Mouse (Mus musculus) megakaryocyte, embryonic 14.5 days (primary cell): Measurements from ENCODE around the gene Casq2.

Experiments used
- FLI1 ChIP-seq: IDR thresholded peaks from 2 replicates; pipeline ENCODE4 v1.6.1; 2012; ENCODE audit warnings: low read length, inconsistent platforms, mixed read lengths
- GATA1 ChIP-seq: IDR thresholded peaks from 3 replicates; pipeline ENCODE4 v1.6.1; 2012; ENCODE audit warnings: mixed read lengths, low read length, inconsistent platforms, borderline replicate concordance

DNA sequence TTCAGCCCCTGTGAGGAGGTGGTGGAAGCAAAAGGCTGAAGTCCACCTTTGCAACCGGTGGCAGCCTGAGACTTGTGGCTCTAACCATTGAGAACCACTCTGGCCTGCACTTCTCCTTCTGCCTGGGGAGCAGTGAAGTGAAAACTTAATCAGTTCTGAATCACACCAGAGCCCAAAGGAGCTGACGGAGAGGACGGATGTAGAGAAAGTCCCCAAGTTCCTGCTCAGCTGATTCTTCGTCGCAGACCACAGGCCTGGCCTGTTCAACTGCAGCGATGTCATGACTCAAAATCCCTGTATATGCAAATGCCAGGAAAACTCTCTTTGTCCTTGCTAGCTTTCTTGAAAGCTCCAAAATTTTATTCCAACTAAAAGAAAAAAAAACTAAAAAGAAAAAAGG is 37.4 kb downstream of the Casq2 start:
- TF ChIP-seq FLI1 = no peak
- TF ChIP-seq GATA1 = no peak
